Comparison of ENCODE assay signal across 11 mouse cellular contexts in the genomic region with DNA sequence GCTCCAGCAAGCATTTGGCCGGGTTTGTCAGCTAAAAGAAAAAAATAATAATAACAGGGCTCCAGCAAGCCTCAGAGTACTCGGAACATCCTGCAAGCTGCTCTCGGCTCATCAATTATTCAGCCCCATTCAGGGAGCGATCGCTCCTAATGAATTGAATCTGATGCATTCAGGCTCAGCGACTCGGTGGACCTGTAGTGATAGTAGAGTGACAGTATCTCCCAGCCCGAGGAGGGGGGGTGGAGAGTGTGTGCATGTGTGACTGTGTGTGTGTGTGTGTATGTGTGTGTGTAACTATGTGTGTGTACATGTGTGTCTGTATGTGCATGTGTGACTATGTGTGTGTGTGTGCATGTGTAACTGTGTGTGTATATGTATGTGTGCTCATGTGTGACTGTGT.
DNase-seq lines count a peak whose midpoint lies in the region; ATAC-seq and TF ChIP-seq lines count a peak whose summit lies in the region.
"Had no signal": no experiment of that assay in that cellular context is flagged by ENCODE, and none has a peak within 500 bp of the region (broad histone marks: within the 10 kb centered on the region; RNA-seq: fewer than 3 reads in every experiment).

No protein-coding gene starts in this region.

- no peak overlapping the region for H3K9ac ChIP-seq in MEL (ENCODE audit: control insufficient read depth, low read depth, low read length, poor library complexity, severe bottlenecking)
- H3K9ac ChIP-seq in hindbrain, embryonic 11.5 days (ENCODE audit: low read depth, low read length): peak overlapping the region; percentile 27; the same call in 1 of the 2 replicates
- H3K9ac ChIP-seq in midbrain, embryonic 15.5 days: peak overlapping the region; percentile 7; the same call in 1 of the 2 replicates
- H3K9ac ChIP-seq: stomach, embryonic 15.5 days had no signal

- H3K36me3 ChIP-seq in MEL (ENCODE audit: control insufficient read depth in 1 of 2, insufficient read depth in 2 of 2, low read length in 2 of 2): no peaks in the 10 kb centered on the region
- H3K36me3 ChIP-seq in embryonic facial prominence, embryonic 10.5 days (replicated peaks): no peaks in the 10 kb centered on the region
- H3K36me3 ChIP-seq in hindbrain, embryonic 11.5 days (ENCODE audit: control insufficient read depth, insufficient read depth, low read length): no peaks in the 10 kb centered on the region
- H3K36me3 ChIP-seq in midbrain, embryonic 15.5 days (replicated peaks): no peaks in the 10 kb centered on the region
- H3K36me3 ChIP-seq: stomach, embryonic 15.5 days had no signal

- 66% methylated on average over 8 of the region's 8 CpGs for WGBS in embryonic facial prominence, embryonic 10.5 days
- WGBS in hindbrain, embryonic 11.5 days: 28% methylated on average over 8 of the region's 8 CpGs
- WGBS in midbrain, embryonic 15.5 days: 9% methylated on average over 8 of the region's 8 CpGs

- TF ChIP-seq CTCF in MEL (IDR thresholded peaks at IDR 0.05 in 2 of 3, conservative IDR thresholded peaks at IDR 0.05 in 1 of 3; ENCODE audit: control insufficient read depth in 1 of 3, insufficient read depth in 1 of 3, low read depth in 2 of 3, low read length in 3 of 3, poor library complexity in 1 of 3, severe bottlenecking in 1 of 3): no peak

- H3K4me1 ChIP-seq in MEL (ENCODE audit: control insufficient read depth in 1 of 2, insufficient read depth in 2 of 2, low read length in 2 of 2): no peaks in the 10 kb centered on the region
- H3K4me1 ChIP-seq in embryonic facial prominence, embryonic 10.5 days: peaks cover 38% of the 10 kb centered on the region
- H3K4me1 ChIP-seq in hindbrain, embryonic 11.5 days (replicated peaks; ENCODE audit: control insufficient read depth, insufficient read depth, low read length): peaks cover 25% of the 10 kb centered on the region
- H3K4me1 ChIP-seq in midbrain, embryonic 15.5 days: peaks cover 51% of the 10 kb centered on the region

- peak; percentile 63 for ATAC-seq in hindbrain, embryonic 11.5 days (ENCODE audit: low FRiP score)
- peak; percentile 57 for ATAC-seq in midbrain, embryonic 15.5 days (replicated peaks)
- ATAC-seq: intestine, postnatal 0 days had no signal

- no peak for TF ChIP-seq EP300 in MEL (IDR thresholded peaks at IDR 0.05; ENCODE audit: low read depth in 1 of 2, low read length in 2 of 2)

- no peaks in the 10 kb centered on the region for H3K27me3 ChIP-seq in MEL (ENCODE audit: control insufficient read depth in 1 of 2, insufficient read depth in 2 of 2, low read length in 2 of 2)
- peaks cover 20% of the 10 kb centered on the region for H3K27me3 ChIP-seq in embryonic facial prominence, embryonic 10.5 days (replicated peaks; ENCODE audit: low read depth, poor library complexity, severe bottlenecking)
- no peaks in the 10 kb centered on the region for H3K27me3 ChIP-seq in hindbrain, embryonic 11.5 days (ENCODE audit: control insufficient read depth, insufficient read depth, low read length)
- H3K27me3 ChIP-seq in midbrain, embryonic 15.5 days (replicated peaks): no peaks in the 10 kb centered on the region
- H3K27me3 ChIP-seq: stomach, embryonic 15.5 days had no signal

- H3K4me3 ChIP-seq in MEL (ENCODE audit: control insufficient read depth in 1 of 2, insufficient read depth in 1 of 2, low read depth in 2 of 2, low read length in 2 of 2): no peak overlapping the region
- H3K4me3 ChIP-seq in embryonic facial prominence, embryonic 10.5 days: no peak overlapping the region
- no peak overlapping the region for H3K4me3 ChIP-seq in hindbrain, embryonic 11.5 days (ENCODE audit: low read depth, low read length)
- H3K4me3 ChIP-seq in midbrain, embryonic 15.5 days: no peak overlapping the region
- H3K4me3 ChIP-seq: megakaryocyte, embryonic 14.5 days; stomach, embryonic 15.5 days had no signal

- no peak for TF ChIP-seq POLR2A in MEL (IDR thresholded peaks at IDR 0.05; ENCODE audit: control insufficient read depth in 1 of 2, insufficient read depth in 1 of 2, low read depth in 1 of 2, low read length in 2 of 2, poor library complexity in 1 of 2)

- intact Hi-C loops in left cerebral cortex, postnatal 36 days (cut with DNase I): loop anchor here (5.0 kb wide), 1 partner anchor 69 kb away; no protein-coding TSS in a partner anchor

- no peak for DNase-seq in MEL (ENCODE audit: low read depth, low spot score)
- DNase-seq in embryonic facial prominence, embryonic 10.5 days (ENCODE audit: low spot score): no peak
- peak; percentile 54 for DNase-seq in hindbrain, embryonic 11.5 days (ENCODE audit: low spot score)
- no peak for DNase-seq in spleen, postnatal 14 days (ENCODE audit: low spot score in 2 of 2)
- no peak for DNase-seq in left cerebral cortex, postnatal 36 days (ENCODE audit: low spot score in 2 of 2)
- DNase-seq in spleen, postnatal 36 days (ENCODE audit: low spot score in 2 of 2): no peak
- DNase-seq: gastrocnemius, adult 2 months had no signal

- H3K79me2 ChIP-seq in MEL (ENCODE audit: control insufficient read depth, insufficient read depth, low read length, poor library complexity): no peaks in the 10 kb centered on the region

- H3K4me2 ChIP-seq in hindbrain, embryonic 11.5 days (replicated peaks; ENCODE audit: low read depth, low read length): no peak overlapping the region; the same call in 1 of the 2 replicates
- H3K4me2 ChIP-seq in midbrain, embryonic 15.5 days: no peak overlapping the region

- TF ChIP-seq RAD21 in MEL (IDR thresholded peaks at IDR 0.05; ENCODE audit: low read depth, low read length): no peak

- H3K27ac ChIP-seq in MEL (ENCODE audit: control insufficient read depth, low read depth, low read length): no peak overlapping the region
- peak overlapping the region; percentile 79 for H3K27ac ChIP-seq in embryonic facial prominence, embryonic 10.5 days (replicated peaks)
- peak overlapping the region; percentile 58 for H3K27ac ChIP-seq in hindbrain, embryonic 11.5 days (ENCODE audit: low read depth, low read length)
- H3K27ac ChIP-seq in midbrain, embryonic 15.5 days: peak overlapping the region; percentile 86
- H3K27ac ChIP-seq: gastrocnemius, adult 2 months had no signal

- no peaks in the 10 kb centered on the region for H3K9me3 ChIP-seq in MEL (replicated peaks; ENCODE audit: insufficient read depth, low read length)
- no peaks in the 10 kb centered on the region for H3K9me3 ChIP-seq in embryonic facial prominence, embryonic 10.5 days
- no peaks in the 10 kb centered on the region for H3K9me3 ChIP-seq in hindbrain, embryonic 11.5 days (ENCODE audit: control insufficient read depth, low read length)
- H3K9me3 ChIP-seq in midbrain, embryonic 15.5 days: no peaks in the 10 kb centered on the region
- H3K9me3 ChIP-seq: megakaryocyte, embryonic 14.5 days; stomach, embryonic 15.5 days had no signal

TF ChIP-seq in MEL, 35 proteins besides CTCF, POLR2A, EP300 and RAD21:
- TF ChIP-seq POLR2AphosphoS5 (IDR thresholded peaks at IDR 0.05; ENCODE audit: borderline replicate concordance, low read depth, low read length): peak; percentile 69; the same call in 1 of the 2 replicates
- no peak for TF ChIP-seq NRF1 (IDR thresholded peaks at IDR 0.05; ENCODE audit: insufficient read depth, low read depth, low read length, poor library complexity, severe bottlenecking)
